Mouse (Mus musculus): ENCODE data around the gene Pitpnc1. TPM values are rescaled to one million over a fixed set of nuclear protein-coding genes. Genes with fewer than 3 reads are reported as not detected.

Gene Pitpnc1
- total RNA-seq, 1 experiment from 2014 or later: 39.9 TPM

- peak in 1 of 2 experiments; percentile 46; a peak in 1 of 4 replicates for ATAC-seq (replicated peaks in 1 of 2; ENCODE audit: insufficient read depth in 1 of 2, low FRiP score in 2 of 2, low TSS enrichment in 1 of 2, low read depth in 1 of 2, poor library complexity in 2 of 2, severe bottlenecking in 2 of 2)
Measured at GRCm38 (mm10) chr11:107397326-107397998, 73.0 kb downstream of the Pitpnc1 start.

- ATAC-seq (replicated peaks in 1 of 2; ENCODE audit: insufficient read depth in 1 of 2, low FRiP score in 2 of 2, low TSS enrichment in 1 of 2, low read depth in 1 of 2, poor library complexity in 2 of 2, severe bottlenecking in 2 of 2): no peak
Measured at GRCm38 (mm10) chr11:107394245-107394644, 76.3 kb downstream of the Pitpnc1 start.

GRCm38 (mm10) chr11:107393828-107394165, 76.7 kb downstream of the Pitpnc1 start:
- peak in 1 of 2 experiments; percentile 50; a peak in 1 of 4 replicates for ATAC-seq (replicated peaks in 1 of 2; ENCODE audit: insufficient read depth in 1 of 2, low FRiP score in 2 of 2, low TSS enrichment in 1 of 2, low read depth in 1 of 2, poor library complexity in 2 of 2, severe bottlenecking in 2 of 2)

GRCm38 (mm10) chr11:107393154-107393827, 77.2 kb downstream of the Pitpnc1 start:
- ATAC-seq (replicated peaks in 1 of 2; ENCODE audit: insufficient read depth in 1 of 2, low FRiP score in 2 of 2, low TSS enrichment in 1 of 2, low read depth in 1 of 2, poor library complexity in 2 of 2, severe bottlenecking in 2 of 2): peak; percentile 56 to 66; a peak in 2 of 4 replicates

- ATAC-seq (replicated peaks in 1 of 2; ENCODE audit: insufficient read depth in 1 of 2, low FRiP score in 2 of 2, low TSS enrichment in 1 of 2, low read depth in 1 of 2, poor library complexity in 2 of 2, severe bottlenecking in 2 of 2): no peak
Measured at GRCm38 (mm10) chr11:107390540-107390939, 80.0 kb downstream of the Pitpnc1 start.

GRCm38 (mm10) chr11:107390001-107390400, 80.5 kb downstream of the Pitpnc1 start:
- ATAC-seq (replicated peaks in 1 of 2; ENCODE audit: insufficient read depth in 1 of 2, low FRiP score in 2 of 2, low TSS enrichment in 1 of 2, low read depth in 1 of 2, poor library complexity in 2 of 2, severe bottlenecking in 2 of 2): no peak

- ATAC-seq (replicated peaks in 1 of 2; ENCODE audit: insufficient read depth in 1 of 2, low FRiP score in 2 of 2, low TSS enrichment in 1 of 2, low read depth in 1 of 2, poor library complexity in 2 of 2, severe bottlenecking in 2 of 2): no peak
Measured at GRCm38 (mm10) chr11:107386481-107386880, 84.0 kb downstream of the Pitpnc1 start.

- 0 out of 4 replicates have a peak, but pooled peaks of 1 of the 2 experiments have one; percentile 7 for ATAC-seq (replicated peaks in 1 of 2; ENCODE audit: insufficient read depth in 1 of 2, low FRiP score in 2 of 2, low TSS enrichment in 1 of 2, low read depth in 1 of 2, poor library complexity in 2 of 2, severe bottlenecking in 2 of 2)
Measured at GRCm38 (mm10) chr11:107385306-107385705, 85.2 kb downstream of the Pitpnc1 start.

- ATAC-seq (replicated peaks in 1 of 2; ENCODE audit: insufficient read depth in 1 of 2, low FRiP score in 2 of 2, low TSS enrichment in 1 of 2, low read depth in 1 of 2, poor library complexity in 2 of 2, severe bottlenecking in 2 of 2): no peak
Measured at GRCm38 (mm10) chr11:107383985-107384384, 86.5 kb downstream of the Pitpnc1 start.

- ATAC-seq (replicated peaks in 1 of 2; ENCODE audit: insufficient read depth in 1 of 2, low FRiP score in 2 of 2, low TSS enrichment in 1 of 2, low read depth in 1 of 2, poor library complexity in 2 of 2, severe bottlenecking in 2 of 2): no peak
Measured at GRCm38 (mm10) chr11:107379965-107380364, 90.5 kb downstream of the Pitpnc1 start.

- no peak for ATAC-seq (replicated peaks in 1 of 2; ENCODE audit: insufficient read depth in 1 of 2, low FRiP score in 2 of 2, low TSS enrichment in 1 of 2, low read depth in 1 of 2, poor library complexity in 2 of 2, severe bottlenecking in 2 of 2)
Measured at GRCm38 (mm10) chr11:107379089-107379845, 91.2 kb downstream of the Pitpnc1 start.

- ATAC-seq (replicated peaks in 1 of 2; ENCODE audit: insufficient read depth in 1 of 2, low FRiP score in 2 of 2, low TSS enrichment in 1 of 2, low read depth in 1 of 2, poor library complexity in 2 of 2, severe bottlenecking in 2 of 2): no peak
Measured at GRCm38 (mm10) chr11:107377326-107377725, 93.2 kb downstream of the Pitpnc1 start.

GRCm38 (mm10) chr11:107376272-107376671, 94.2 kb downstream of the Pitpnc1 start:
- ATAC-seq (replicated peaks in 1 of 2; ENCODE audit: insufficient read depth in 1 of 2, low FRiP score in 2 of 2, low TSS enrichment in 1 of 2, low read depth in 1 of 2, poor library complexity in 2 of 2, severe bottlenecking in 2 of 2): no peak

GRCm38 (mm10) chr11:107375816-107376215, 94.7 kb downstream of the Pitpnc1 start:
- no peak for ATAC-seq (replicated peaks in 1 of 2; ENCODE audit: insufficient read depth in 1 of 2, low FRiP score in 2 of 2, low TSS enrichment in 1 of 2, low read depth in 1 of 2, poor library complexity in 2 of 2, severe bottlenecking in 2 of 2)

- ATAC-seq (replicated peaks in 1 of 2; ENCODE audit: insufficient read depth in 1 of 2, low FRiP score in 2 of 2, low TSS enrichment in 1 of 2, low read depth in 1 of 2, poor library complexity in 2 of 2, severe bottlenecking in 2 of 2): no peak
Measured at GRCm38 (mm10) chr11:107373569-107373968, 96.9 kb downstream of the Pitpnc1 start.

GRCm38 (mm10) chr11:107373154-107373553, 97.3 kb downstream of the Pitpnc1 start:
- no peak for ATAC-seq (replicated peaks in 1 of 2; ENCODE audit: insufficient read depth in 1 of 2, low FRiP score in 2 of 2, low TSS enrichment in 1 of 2, low read depth in 1 of 2, poor library complexity in 2 of 2, severe bottlenecking in 2 of 2)

GRCm38 (mm10) chr11:107372688-107373087, 97.8 kb downstream of the Pitpnc1 start:
- ATAC-seq (replicated peaks in 1 of 2; ENCODE audit: insufficient read depth in 1 of 2, low FRiP score in 2 of 2, low TSS enrichment in 1 of 2, low read depth in 1 of 2, poor library complexity in 2 of 2, severe bottlenecking in 2 of 2): no peak

- no peak for ATAC-seq (replicated peaks in 1 of 2; ENCODE audit: insufficient read depth in 1 of 2, low FRiP score in 2 of 2, low TSS enrichment in 1 of 2, low read depth in 1 of 2, poor library complexity in 2 of 2, severe bottlenecking in 2 of 2)
Measured at GRCm38 (mm10) chr11:107370476-107370875, 100.0 kb downstream of the Pitpnc1 start.
